Mouse (Mus musculus) CD4-positive helper T cell, adult 2 months (primary cell): ENCODE measurements around the gene Tmco5b.
A peak's percentile ranks its signal among the peaks of the same experiment; 100 is the strongest.

ENCODE experiments used
- DNase-seq: peaks from one replicate; pipeline ENCODE4 v3.0.0-alpha.2; 2012; ENCODE audit warnings: low read depth, missing footprints, low spot score

Tmco5b gene

DNA sequence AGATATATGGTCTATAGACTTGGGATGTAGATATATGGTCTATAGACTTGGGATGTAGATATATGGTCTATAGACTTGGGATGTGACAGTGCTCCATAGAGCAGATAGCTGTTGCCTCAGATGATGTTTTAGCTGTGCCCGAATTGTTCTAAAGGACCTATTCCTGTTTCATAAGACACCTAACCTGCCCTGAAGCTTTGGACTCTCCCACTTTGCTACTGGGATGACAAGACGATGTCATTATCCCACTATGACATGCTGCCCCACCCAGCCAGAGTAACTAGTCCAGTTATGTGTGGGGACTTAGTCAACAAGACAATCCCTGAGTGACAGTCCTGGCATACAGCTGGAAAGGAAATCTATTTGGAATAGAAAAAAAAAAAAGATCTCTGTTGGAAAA, at the start of gene Tmco5b:
Gene Tmco5b (plus strand): TSS at position 301 of the 400 bp plus-strand sequence.
- DNase-seq: no peak

DNA sequence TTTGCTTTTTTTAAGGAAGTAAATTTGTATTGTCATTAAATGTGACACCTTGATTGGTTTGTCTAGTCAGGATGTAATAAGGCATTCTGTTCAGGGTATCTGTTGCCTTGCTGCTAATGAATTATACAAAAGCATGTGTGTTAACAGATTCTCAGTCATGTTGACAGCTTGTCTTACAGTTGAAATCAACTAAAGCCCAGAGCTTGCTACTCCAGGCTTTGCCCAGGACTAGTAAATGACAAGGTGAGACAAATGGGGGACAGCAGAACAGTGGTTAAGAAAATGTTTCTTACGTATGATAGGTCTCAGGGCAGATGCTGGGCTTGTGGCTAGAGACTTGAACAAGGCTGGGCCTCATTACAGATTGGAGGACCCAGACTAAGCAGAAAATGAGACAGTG, 48.5 kb upstream of the Tmco5b start:
- no peak for DNase-seq

DNA sequence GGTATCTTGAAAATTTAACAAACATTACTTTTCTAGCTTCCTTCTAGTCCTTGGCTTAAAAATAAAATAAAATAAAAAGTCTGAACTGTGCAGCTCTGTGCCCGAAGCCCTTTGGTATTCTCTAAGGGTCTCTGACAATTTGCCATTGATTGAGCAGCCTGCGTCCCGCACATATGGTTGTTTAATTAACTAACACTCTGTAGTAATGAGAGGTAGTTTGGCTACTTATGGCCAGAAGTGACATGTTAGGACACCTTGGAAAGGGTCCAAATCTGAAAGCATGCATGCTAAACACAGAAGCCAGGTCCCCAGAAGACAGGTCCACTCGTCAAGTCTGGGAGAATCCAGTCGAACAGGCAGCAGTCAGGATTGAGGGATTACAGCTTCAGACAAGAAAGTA, 46.7 kb upstream of the Tmco5b start:
- DNase-seq: no peak

DNA sequence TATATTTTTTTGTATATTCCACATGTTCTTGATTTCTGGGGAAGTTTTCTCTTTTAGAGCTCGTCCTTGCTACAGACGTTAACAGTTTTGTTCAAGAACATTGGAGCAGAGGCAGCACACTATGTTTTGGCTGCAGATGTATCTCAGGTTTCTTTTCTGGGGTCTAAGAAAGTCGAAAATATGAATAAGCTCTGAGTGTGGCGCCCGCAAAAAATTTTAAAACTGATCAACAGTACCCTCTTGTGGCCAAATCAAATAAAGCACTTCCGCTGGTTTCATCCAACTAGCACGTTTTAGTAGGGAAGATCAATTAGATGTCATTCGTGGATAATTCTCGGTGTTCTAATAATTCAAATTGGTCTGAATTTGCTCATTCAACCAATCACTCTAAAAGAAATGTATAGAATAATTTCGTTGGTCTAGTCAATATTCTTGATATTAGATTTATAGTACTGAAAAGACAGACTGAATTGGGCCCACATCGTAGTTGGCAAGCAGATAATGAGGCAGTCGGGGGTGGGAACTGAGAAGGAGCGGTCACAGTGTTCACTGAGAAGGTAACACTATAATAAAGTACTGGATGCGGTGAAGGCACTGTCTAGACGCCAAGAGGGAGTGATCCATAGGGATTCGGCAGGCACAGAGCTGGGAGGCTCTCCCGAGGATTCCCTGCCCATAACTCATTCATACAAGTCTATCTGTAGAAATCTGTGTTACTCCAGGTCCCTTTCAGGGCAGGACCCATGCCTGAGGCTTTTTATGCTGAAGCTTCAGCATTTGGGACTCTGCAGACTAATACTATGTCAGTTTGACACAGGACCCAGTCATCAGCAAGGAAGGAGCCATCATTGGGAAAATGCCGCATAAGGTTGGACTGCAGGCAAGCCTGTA, 17.1 kb downstream of the Tmco5b start:
- no peak for DNase-seq

DNA sequence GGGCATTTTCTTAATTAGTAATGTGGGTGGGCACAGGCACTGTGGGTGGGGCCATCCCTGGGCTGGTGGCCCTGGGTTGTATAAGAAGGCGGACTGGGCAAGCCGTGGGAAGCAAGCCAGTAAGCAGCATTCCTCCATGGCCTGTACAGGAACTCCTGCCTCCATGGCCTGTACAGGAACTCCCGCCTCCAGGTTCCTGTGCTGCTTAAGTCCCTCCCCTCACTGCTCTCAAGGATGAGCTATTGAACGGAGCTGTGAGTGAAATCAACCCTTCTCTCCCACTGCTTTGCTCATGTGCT, 17.7 kb downstream of the Tmco5b start:
- DNase-seq: no peak

DNA sequence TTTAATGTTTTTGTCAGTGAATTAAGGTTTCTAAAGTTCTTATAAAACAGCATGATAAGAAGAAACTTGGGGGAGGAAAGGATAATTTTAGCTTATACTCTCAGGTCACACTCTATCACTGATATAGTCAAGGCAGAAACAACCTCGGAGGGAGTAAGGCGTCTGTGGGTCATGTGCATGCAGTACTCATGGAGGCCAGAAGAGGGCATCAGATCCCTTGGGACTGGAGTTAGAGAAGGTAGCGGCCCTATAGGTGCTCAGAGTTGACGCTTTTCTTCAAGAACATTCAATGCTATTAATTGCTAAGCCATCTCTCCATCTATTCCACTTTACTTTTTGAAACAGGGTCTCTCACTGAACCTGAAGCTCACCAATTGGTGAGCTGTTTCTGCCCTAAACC, 19.8 kb downstream of the Tmco5b start:
- DNase-seq: peak; percentile 2

DNA sequence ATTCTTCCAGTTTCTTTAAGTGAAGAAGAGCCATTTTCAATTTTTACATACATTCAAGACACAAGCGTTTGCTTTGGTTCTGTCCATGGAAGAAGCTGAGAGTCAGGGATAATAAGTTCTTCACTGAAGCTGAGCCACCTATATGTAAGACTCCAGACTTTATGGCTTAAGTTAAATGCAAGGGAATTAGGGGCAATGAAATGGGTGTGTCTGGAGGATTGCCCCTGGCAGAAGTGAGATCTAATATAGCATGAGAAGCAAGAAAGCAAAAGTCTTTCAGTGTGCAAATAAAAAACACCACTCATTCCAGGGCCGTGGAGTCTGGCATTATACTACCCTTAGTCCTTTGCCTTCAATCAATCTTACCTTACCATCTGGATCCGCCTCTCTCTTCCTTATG, 25.7 kb downstream of the Tmco5b start:
- DNase-seq: no peak

DNA sequence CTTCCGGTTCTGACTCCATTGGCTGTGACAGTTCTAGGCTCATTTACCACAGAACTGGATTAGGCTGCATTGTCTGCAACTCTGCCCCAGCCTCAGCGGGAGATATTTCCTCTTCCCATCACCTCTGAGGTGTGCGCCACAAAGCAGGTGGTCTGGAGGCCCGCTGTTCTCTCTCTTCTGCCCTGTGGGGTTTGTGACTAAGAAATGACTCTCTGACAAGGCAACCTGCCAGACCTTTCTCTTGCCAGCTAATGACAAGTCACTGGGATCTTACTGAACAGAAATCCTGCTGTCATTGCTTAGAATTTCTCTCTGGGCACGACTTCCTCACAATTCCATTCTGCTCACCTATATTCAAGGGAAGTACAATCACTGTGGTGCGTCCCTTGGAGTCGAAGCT, 37.5 kb downstream of the Tmco5b start:
- no peak for DNase-seq

DNA sequence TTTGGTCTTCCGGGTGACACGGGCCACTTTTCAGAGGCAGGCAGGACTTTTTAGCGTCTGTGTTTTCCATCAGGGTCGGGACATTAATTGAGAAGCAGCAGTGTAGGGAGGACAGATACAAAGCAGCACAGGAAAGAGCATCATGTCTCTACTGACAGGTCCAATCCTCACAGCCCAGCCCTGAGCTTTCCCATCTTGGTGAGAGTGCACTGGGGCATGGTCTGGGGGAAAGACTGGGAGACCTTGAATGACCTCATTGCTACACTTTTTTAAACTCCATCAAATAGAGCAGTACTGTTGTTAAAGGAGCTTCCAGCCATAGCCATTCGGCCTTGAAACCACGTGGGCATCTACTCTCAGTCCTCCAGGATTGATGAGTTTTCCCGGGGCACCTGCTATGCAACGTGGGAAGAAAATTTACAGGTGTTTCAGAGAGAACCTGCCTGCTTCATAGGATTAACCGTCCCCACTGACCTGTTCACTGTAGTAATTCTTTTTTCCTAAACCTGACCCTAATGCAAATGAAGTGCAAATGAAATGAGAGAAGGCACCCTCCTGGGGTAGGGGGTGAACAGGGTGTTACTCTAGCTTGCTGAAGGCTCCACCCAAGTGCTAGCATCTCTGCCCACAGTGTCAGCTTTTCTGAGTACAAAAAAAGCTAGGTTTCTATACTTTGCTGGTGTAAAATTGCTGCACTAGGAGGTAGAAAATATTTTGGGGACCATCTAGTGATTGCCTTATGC, 48.4 kb downstream of the Tmco5b start:
- no peak for DNase-seq

DNA sequence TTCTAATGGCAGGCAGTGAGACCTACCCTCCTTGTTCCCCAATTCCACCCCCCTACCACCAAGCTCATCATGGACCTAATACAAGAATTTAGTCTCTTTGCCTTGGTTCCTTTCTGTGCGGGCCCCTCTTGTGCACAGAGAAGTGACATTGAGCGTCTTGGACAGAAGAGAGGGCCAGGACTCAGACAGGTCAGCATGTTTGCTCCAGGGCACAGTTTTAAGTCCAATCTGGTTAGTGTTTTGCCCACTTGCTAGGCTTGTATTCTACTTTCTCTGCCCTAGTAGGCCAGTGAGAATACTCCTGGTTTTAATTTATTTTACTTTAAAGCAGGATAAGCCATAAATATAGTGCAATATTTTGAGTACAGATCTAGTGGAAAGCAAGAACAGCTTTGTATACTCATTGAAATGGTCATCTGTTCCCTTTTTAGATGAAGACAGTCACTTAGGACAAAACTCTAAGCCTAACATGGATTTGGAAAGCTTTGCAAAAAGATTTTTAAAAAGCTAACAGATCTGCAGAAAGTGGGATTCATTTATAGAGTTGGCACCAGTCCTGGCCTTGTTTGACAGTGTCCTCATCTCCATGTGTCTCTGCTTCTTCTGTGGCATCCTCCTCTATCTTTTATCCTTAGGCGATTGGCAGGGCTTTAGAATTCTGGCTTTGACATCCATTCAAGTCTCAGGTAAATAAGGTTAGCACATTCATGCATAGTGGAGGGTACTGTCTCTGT, 50.2 kb downstream of the Tmco5b start:
- DNase-seq: no peak

DNA sequence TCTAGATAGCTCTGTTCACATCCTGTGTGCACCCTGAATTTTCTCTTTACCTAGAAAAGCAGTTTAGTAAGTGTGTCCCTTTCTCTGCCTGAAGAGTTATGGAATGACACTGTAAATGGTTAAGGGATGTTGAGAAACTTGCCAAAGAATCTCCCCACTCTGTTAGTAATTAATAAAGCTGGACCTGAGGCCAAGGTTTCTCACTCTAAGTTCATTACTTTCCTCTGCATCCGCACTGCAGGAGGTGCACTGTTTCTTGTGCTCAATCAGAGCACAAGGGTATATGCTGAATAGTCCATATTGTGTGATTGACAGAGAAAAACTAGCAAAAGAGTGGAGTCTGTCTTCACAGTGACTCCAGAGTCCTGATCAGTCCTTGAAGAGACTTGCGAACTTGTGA, 59.0 kb downstream of the Tmco5b start:
- DNase-seq: no peak
